Mouse (Mus musculus): ENCODE results near the gene Rgl1. TPM values are rescaled to one million over a fixed set of nuclear protein-coding genes. Genes with fewer than 3 reads are reported as not detected.

The Rgl1 gene
- total and polyA plus RNA-seq, 2 experiments from 2014 or later = 16.2 to 16.9 TPM

GRCm38 (mm10) chr1:152685531-152685930 lies 80.6 kb downstream of the Rgl1 start:
- no peaks in the 10 kb centered on the region for H3K27me3 ChIP-seq (ENCODE audit: insufficient read depth, low read length)
- H3K4me1 ChIP-seq (ENCODE audit: insufficient read depth, low read length) = no peaks in the 10 kb centered on the region
- H3K36me3 ChIP-seq (ENCODE audit: insufficient read depth, low read length) = no peaks in the 10 kb centered on the region
- no peak for DNase-seq (ENCODE audit: low spot score)
- peak; percentile 29; the same call in 1 of the 2 replicates for TF ChIP-seq CTCF (IDR thresholded peaks at IDR 0.05)
- H3K9me3 ChIP-seq (ENCODE audit: low read length) = no peaks in the 10 kb centered on the region
- H3K9ac ChIP-seq (replicated peaks; ENCODE audit: low read length, poor library complexity, severe bottlenecking) = no peak overlapping the region
- 74% methylated on average over 3 of the region's 3 CpGs for WGBS
- no peak overlapping the region for H3K4me3 ChIP-seq (ENCODE audit: low read depth, low read length)
- H3K4me2 ChIP-seq (ENCODE audit: low read depth, low read length, poor library complexity, severe bottlenecking) = no peak overlapping the region
- no peak for ATAC-seq (ENCODE audit: low FRiP score)
- no peak overlapping the region for H3K27ac ChIP-seq (ENCODE audit: low read depth, low read length)

- no peak for TF ChIP-seq CTCF (IDR thresholded peaks at IDR 0.05)
- Histone ChIP-seq H3K27ac (ENCODE audit: low read depth, low read length) (no peak overlapping the region), H3K9ac (replicated peaks; ENCODE audit: low read length, poor library complexity, severe bottlenecking) (no peak overlapping the region), H3K4me2 (ENCODE audit: low read depth, low read length, poor library complexity, severe bottlenecking) (no peak overlapping the region), H3K9me3 (ENCODE audit: low read length) (no peaks in the 10 kb centered on the region), H3K4me1 (ENCODE audit: insufficient read depth, low read length) (no peaks in the 10 kb centered on the region), H3K4me3 (ENCODE audit: low read depth, low read length) (no peak overlapping the region), H3K36me3 (ENCODE audit: insufficient read depth, low read length) (no peaks in the 10 kb centered on the region), H3K27me3 (ENCODE audit: insufficient read depth, low read length) (no peaks in the 10 kb centered on the region)
- ATAC-seq (ENCODE audit: low FRiP score) (no peak), DNase-seq (ENCODE audit: low spot score) (no peak)
- 81% methylated on average over 11 of the region's 11 CpGs for WGBS
Measured at GRCm38 (mm10) chr1:152682368-152683194, 83.6 kb downstream of the Rgl1 start.

- Histone ChIP-seq H3K27me3 (ENCODE audit: insufficient read depth, low read length) (no peaks in the 10 kb centered on the region), H3K27ac (ENCODE audit: low read depth, low read length) (no peak overlapping the region), H3K9me3 (ENCODE audit: low read length) (no peaks in the 10 kb centered on the region), H3K4me1 (ENCODE audit: insufficient read depth, low read length) (no peaks in the 10 kb centered on the region), H3K4me2 (ENCODE audit: low read depth, low read length, poor library complexity, severe bottlenecking) (no peak overlapping the region), H3K36me3 (ENCODE audit: insufficient read depth, low read length) (no peaks in the 10 kb centered on the region), H3K4me3 (ENCODE audit: low read depth, low read length) (no peak overlapping the region), H3K9ac (replicated peaks; ENCODE audit: low read length, poor library complexity, severe bottlenecking) (no peak overlapping the region)
- 76% methylated on average over 6 of the region's 6 CpGs for WGBS
- DNase-seq (ENCODE audit: low spot score) = no peak
- no peak; the same call in 1 of the 2 replicates for TF ChIP-seq CTCF (IDR thresholded peaks at IDR 0.05)
- no peak for ATAC-seq (ENCODE audit: low FRiP score)
Measured at GRCm38 (mm10) chr1:152681676-152682367, 84.3 kb downstream of the Rgl1 start.

- H3K27ac ChIP-seq (ENCODE audit: low read depth, low read length) = no peak overlapping the region
- H3K4me1 ChIP-seq (ENCODE audit: insufficient read depth, low read length) = no peaks in the 10 kb centered on the region
- H3K9me3 ChIP-seq (ENCODE audit: low read length) = no peaks in the 10 kb centered on the region
- H3K9ac ChIP-seq (replicated peaks; ENCODE audit: low read length, poor library complexity, severe bottlenecking) = no peak overlapping the region
- ATAC-seq (ENCODE audit: low FRiP score) (no peak), DNase-seq (ENCODE audit: low spot score) (no peak)
- no peaks in the 10 kb centered on the region for H3K36me3 ChIP-seq (ENCODE audit: insufficient read depth, low read length)
- no peaks in the 10 kb centered on the region for H3K27me3 ChIP-seq (ENCODE audit: insufficient read depth, low read length)
- no peak overlapping the region for H3K4me3 ChIP-seq (ENCODE audit: low read depth, low read length)
- 65% methylated on average over 8 of the region's 8 CpGs for WGBS
- H3K4me2 ChIP-seq (ENCODE audit: low read depth, low read length, poor library complexity, severe bottlenecking) = no peak overlapping the region
- TF ChIP-seq CTCF (IDR thresholded peaks at IDR 0.05) = no peak
Measured at GRCm38 (mm10) chr1:152681116-152681515, 85.0 kb downstream of the Rgl1 start.

GRCm38 (mm10) chr1:152678451-152678850 lies 87.7 kb downstream of the Rgl1 start:
- WGBS = 50% methylated on average over 5 of the region's 5 CpGs
- Histone ChIP-seq H3K9ac (replicated peaks; ENCODE audit: low read length, poor library complexity, severe bottlenecking) (no peak overlapping the region), H3K4me3 (ENCODE audit: low read depth, low read length) (no peak overlapping the region), H3K4me1 (ENCODE audit: insufficient read depth, low read length) (no peaks in the 10 kb centered on the region), H3K36me3 (ENCODE audit: insufficient read depth, low read length) (no peaks in the 10 kb centered on the region), H3K9me3 (ENCODE audit: low read length) (no peaks in the 10 kb centered on the region), H3K27ac (ENCODE audit: low read depth, low read length) (no peak overlapping the region), H3K27me3 (ENCODE audit: insufficient read depth, low read length) (no peaks in the 10 kb centered on the region), H3K4me2 (ENCODE audit: low read depth, low read length, poor library complexity, severe bottlenecking) (no peak overlapping the region)
- ATAC-seq (ENCODE audit: low FRiP score) = no peak
- DNase-seq (ENCODE audit: low spot score) = no peak
- peak; percentile 39 for TF ChIP-seq CTCF (IDR thresholded peaks at IDR 0.05)

Data from midbrain, postnatal 0 days (tissue).